Mouse (Mus musculus) hindlimb bud, embryonic 11.5 days (tissue): ENCODE measurements around the gene Mlx.
A peak's percentile ranks its signal among the peaks of the same experiment; 100 is the strongest.

Source experiments
- DNase-seq: peaks from one replicate; pipeline ENCODE4 v3.0.0-alpha.2; 2012; ENCODE audit warnings: low read depth, low spot score; ENCODE audit errors: extremely low spot score

Gene Mlx

DNA sequence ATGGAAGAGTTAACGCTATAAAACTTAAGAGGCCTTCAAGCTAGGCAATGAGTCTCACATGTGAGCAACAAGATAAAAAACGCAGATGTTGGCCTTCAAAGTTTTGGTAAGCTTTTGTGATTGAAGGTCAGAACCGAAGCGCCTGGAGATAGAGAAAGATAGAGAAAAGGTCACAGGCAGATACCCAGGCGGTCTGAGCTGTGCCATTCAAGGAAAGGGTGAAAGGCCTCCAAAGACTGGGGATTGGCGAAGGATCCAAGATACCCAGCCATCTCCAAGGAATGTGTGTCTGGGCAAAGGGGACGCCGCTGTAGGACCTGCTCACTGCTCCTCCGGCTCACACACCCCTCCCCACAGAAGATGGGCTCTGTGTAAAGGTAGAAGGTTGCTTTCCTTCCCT is 22.1 kb upstream of the Mlx start:
- DNase-seq = no peak

DNA sequence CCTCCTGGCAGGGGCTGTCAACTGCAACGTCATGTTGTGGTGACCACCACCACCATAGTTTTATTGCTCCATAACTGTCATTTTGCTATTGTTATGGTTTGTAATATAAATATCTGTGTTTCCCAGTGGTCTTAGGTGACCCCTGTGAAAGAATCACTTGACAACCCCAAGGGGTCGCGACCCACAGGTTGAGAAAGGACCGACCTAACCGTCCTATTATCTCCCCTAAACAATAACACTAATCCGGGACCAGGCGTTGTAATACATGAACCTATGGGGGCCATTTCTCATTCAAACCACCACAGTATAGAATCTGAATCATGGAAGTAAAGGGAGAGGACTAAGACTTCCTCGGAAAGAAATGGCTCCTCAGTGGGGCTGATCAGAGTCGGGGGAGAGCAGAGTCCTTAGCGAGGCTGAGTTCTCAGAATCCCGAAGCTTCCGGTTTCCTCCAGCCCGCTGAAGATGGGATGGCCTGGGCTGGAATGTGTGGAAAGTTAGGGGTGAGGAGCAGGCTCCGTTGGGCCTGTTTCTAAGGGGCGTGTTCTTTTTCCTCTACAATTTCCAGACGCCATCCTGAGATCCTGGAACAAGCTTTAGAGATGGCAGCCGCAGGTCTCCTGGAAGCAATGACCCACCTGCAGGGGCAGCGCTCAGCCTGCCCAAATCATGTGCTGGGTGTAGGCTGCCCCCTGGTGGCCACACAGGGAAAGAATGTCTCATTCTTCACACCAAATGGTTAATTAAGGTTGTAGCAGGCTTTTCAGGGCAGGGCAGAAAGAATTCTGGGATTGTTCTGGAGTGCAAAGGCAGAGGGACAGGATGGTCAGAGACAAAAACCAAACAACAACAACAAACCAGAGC is 20.3 kb upstream of the Mlx start:
- peak; percentile 69 for DNase-seq

DNA sequence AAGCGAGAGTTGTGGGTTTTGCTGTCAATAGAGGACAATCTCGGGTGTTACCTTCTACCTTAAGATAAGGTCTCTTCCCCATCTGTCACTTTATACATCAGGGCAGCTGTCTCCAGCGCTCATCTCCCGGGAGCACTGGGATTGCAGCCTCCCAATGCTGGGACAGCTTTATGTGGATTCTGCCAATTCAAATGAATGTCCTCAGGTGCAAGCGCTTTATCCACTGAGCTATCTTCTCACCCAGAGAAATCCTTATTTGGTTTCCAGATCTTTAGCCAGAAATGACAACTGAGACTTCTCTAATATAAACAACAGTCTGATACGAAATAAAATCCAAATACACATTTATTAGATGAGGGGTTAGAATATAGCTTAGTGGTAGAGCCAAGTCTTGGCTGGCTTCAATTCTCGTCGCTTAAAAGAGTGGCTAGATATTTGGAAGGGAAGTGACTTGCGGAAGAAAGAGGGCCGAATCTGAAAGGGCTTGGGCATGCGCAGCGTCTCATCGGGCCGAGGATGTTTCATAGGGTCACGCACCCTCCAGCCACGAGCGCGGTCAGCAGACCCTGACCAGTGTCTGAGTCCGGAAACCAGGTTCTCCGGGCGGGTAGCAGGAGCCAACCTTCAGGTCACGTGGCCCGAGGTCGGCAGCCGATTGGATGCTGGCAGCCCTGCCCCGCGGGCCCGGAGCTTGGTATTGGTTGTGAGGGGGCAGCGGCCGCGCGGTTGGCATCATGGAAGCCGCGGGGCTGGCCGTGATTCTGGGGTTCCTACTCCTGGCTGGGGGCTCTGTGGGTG is 17.5 kb upstream of the Mlx start, which contains the start of gene Naglu:
Gene Naglu (plus strand): TSS at position 622 of the 798 bp plus-strand sequence.
- DNase-seq = no peak

GRCm38 (mm10) chr11:101070189-101070527 is 16.9 kb upstream of the Mlx start:
- no peak for DNase-seq

- no peak for DNase-seq
These were observed 16.1 kb upstream of the Mlx start for GRCm38 (mm10) chr11:101070987-101071386.

DNA sequence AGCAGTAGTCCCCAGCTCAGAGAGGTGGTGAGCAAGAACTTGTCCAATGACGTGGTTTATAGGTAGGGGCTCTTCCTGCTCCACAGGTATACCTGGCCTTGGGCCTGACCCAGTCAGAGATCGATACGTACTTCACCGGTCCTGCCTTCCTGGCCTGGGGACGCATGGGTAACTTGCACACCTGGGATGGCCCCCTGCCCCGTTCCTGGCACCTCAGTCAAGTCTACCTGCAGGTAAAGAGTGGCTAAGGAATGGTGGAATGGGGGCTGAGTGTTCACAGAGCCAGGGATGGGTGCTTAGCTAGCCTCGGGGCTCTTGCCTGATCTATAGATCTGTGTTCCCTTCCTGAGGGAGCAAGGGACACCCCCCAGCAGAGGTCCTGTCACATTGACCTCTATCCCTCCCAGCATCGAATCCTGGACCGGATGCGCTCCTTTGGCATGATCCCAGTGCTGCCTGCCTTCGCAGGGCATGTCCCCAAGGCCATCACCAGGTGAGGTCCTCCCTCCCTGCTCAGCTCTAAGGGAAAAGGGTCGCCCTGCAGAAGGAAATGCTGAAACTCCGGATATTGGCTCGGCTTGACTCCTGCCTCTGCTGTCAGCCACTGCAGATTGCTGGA is 15.2 kb upstream of the Mlx start:
- no peak for DNase-seq

- no peak for DNase-seq
These were observed 9.0 kb upstream of the Mlx start, which contains the start of gene Hsd17b1 for GRCm38 (mm10) chr11:101078121-101078520. Gene Hsd17b1, plus strand, starts transcription at chr11:101078411.

DNA sequence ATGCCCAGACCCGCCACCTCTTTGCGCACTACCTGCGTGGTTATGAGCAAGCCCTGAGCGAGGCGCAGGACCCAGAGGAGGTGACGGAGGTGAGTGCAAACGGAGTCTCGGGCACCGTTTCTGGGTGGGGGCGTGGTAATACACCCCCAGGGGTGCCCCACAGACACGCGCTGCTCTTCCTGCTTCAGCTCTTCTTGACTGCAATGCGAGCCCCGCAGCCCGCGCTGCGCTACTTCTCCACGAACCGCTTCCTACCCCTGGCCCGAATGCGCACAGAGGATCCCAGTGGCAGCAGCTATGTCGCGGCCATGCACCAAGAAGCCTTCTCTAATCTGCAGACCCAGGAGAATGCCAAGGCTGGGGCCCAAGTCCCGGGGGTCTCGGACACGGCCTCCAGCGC is 7.3 kb upstream of the Mlx start:
- no peak for DNase-seq

GRCm38 (mm10) chr11:101080421-101080820 is 6.7 kb upstream of the Mlx start:
- no peak for DNase-seq

GRCm38 (mm10) chr11:101081659-101082058 is 5.4 kb upstream of the Mlx start:
- DNase-seq = no peak

DNA sequence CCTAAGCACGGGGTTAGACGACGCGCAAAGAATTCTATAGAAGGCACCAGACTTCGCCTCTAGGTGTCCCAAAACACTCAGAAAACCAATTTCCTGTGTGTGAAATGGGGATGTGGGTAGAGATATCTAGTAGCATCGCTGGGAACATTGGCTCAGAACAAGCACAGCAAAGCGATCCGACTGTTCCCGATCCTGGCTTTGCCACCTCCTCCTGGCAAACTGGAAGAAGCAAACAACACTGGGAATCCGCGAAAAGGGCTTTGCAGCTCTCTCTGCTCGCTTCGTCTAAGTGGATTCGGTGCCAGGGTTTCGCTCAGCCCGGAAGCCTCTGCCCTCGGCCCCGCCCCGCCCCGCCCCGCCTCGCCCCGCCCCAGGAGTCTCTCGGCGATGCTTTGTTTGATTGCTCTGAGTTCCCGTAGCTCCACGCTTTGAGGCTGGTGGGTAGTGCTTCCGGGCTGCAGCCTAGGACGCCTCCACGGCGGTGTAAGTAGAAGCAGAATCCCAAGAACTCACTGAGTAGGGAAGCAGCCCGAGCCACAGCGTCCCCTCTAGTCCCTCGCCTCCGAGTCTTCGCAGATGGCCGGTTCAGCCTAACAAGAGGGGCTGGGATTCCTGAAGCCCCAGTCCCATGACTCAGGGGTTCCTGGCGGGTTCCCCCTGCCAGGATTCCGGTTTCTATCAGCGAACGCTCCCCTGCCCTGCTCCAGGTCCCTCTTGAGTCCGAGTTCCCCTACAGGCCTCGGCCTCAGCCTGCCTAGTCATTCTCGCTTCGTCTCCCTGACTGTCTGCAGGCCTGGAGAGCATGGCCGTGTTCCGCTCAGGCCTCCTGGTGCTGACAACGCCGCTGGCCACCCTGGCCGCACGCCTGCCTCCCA is 4.6 kb upstream of the Mlx start, which contains the start of gene Coasy:
Gene Coasy (plus strand): TSS at position 358 of the 875 bp plus-strand sequence.
- peak; percentile 87 for DNase-seq

DNA sequence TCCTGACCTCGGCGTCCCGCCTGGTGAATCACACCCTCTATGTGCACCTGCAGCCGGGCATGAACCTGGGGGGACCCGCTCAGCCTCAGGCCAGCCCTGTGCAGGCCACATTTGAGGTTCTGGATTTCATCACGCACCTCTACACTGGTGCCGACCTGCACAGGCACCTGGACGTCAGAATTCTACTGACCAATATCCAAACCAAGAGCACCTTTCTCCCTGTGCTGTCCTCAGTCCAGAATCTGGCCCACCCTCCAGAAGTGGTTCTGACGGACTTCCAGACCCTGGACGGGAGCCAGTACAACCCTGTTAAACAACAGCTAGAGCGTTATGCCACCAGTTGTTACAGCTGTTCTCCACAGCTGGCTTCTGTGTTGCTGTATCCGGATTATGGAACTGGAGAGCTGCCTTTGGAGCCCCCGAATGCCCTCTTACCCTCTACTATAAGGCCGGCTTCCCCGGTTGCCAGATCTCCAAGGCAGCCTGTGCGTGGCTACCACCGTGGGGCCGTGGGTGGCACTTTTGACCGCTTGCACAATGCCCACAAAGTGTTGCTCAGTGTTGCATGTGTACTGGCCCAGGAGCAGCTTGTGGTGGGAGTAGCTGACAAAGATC is 3.9 kb upstream of the Mlx start:
- DNase-seq = no peak

- no peak for DNase-seq
These were observed 2.8 kb upstream of the Mlx start for GRCm38 (mm10) chr11:101084246-101084645.

DNA sequence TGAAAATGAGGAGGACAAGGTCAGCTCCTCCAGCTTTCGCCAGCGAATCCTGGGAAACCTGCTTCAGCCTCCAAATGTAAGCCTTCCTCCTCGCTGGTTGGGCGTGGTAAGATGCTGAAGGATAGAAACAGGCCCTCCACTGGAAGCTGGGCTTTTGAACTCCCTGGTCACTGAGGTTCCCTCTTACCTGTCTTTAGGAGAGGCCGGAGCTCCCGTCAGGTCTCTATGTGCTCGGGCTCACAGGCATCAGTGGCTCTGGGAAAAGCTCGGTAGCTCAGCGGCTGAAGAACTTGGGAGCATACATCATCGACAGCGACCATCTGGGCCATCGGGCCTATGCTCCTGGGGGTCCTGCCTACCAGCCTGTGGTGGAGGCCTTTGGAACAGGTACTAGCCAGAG is 2.3 kb upstream of the Mlx start:
- DNase-seq = no peak

DNA sequence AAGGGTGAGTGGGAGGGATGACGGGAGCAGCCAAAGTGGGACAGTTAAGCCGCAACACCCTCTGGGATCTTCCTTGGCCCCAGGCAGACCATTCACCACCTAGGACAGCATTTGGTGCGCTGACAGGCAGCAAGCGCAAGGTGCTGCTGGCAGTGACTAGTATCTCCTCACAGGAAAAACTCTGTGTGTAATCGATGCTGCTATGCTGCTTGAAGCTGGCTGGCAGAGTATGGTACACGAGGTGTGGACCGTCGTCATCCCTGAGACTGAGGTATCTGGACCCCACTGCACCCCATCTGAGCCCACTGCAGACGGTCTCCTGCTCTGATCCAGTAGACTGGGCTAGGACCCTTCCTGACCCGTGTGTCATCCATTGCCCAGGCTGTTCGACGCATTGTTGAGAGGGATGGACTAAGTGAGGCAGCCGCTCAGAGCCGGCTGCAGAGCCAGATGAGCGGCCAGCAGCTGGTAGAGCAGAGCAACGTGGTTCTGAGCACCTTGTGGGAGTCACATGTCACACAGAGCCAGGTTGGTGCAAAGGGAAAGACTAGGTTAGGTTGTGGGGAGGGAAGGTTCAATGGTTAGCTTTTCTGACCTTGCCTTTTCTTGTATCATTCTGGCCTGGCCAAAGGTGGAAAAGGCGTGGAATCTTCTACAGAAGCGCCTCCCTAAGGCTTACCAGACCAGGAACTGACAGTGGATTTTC is 1.3 kb upstream of the Mlx start:
- DNase-seq = no peak

- DNase-seq = no peak
These were observed 778 bp upstream of the Mlx start for GRCm38 (mm10) chr11:101086323-101086674.

GRCm38 (mm10) chr11:101087682-101088055 is 592 bp downstream of the Mlx start:
- DNase-seq = no peak

DNA sequence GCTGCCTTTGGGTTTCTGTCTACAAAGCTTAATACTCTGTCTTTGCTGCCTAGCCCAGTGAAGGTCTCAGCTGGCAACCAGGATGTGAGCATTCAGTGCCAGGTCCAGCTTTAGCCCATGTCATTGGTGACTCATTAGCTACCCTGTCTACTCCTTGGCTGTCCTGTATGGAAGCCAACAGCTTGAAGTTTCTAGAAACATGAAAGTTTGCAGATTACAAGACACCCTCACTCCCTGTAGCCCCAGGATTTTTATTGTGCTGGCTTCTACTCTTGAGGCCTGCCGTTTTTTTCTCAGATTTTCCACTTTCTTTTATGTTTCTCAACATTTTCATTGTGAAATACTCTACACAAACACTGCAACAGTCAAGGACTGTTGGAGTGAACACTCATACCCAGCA is 2.9 kb downstream of the Mlx start:
- DNase-seq = no peak

- DNase-seq = no peak
These were observed 7.8 kb downstream of the Mlx start for GRCm38 (mm10) chr11:101094930-101095313.
